Mouse (Mus musculus) monocyte, adult 2 months (primary cell): ENCODE measurements around the gene Naaladl2.
"Not testable (repeated sequence)": the region's sequence is repeated elsewhere in the genome, so short reads cannot be mapped to it uniquely, and the experiment has no call there.

Source experiments
- DNase-seq, 2 experiments: peaks; one replicate each; pipeline ENCODE4 v3.0.0; 2022; ENCODE audit warnings: low spot score in 2 of 2, low read depth in 1 of 2

The Naaladl2 gene

GRCm38 (mm10) chr3:25143555-25144311 is at the start of gene Naaladl2:
Gene Naaladl2 (minus strand): TSS chr3:25144261.
- no peak for DNase-seq

- no peak for DNase-seq
Observed at GRCm38 (mm10) chr3:25151721-25152120, 7.7 kb upstream of the Naaladl2 start.

DNA sequence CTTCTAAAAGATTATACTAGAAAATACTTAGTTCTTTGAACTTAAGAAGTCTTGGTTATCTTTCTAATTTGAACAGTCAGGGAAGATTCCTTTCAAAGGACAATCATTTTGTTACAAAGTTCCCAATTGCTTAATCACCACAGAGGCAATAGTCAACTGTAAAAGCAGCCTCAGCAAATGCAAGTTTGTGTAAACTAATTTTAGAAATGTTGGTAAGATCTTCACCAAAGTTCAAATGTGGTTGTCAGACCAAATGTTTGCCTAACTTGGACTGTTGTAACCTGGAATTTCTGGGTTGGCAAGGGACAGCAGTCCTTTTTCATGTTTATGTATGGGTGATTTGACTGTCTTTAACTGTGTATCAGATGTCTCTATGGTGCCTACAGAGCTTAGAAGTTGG is 3.2 kb upstream of the Naaladl2 start:
- no peak for DNase-seq

GRCm38 (mm10) chr3:25144961-25145697 is 1.1 kb upstream of the Naaladl2 start:
- no peak for DNase-seq

DNA sequence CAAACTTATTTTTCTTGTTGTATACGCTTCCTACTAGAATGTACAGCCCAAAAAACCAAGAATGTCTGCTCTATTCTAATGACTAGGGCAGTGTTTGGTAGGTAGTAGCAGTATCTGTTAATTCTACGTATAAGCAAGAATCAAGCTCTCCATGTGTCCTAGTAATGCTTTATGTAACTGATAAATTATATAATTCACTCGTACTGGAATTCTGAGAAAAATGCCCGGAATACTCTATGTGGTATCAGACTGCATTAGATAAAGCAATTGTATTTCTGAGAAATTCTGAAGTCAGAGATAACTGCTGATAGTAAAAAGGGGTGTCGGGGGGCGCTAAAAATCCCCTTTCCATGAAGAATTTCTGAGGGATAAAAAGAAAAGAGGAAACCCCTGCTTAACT is 950 bp downstream of the Naaladl2 start:
- no peak for DNase-seq

- DNase-seq = no peak
Observed at GRCm38 (mm10) chr3:25131848-25132247, 12.2 kb downstream of the Naaladl2 start.

- no peak for DNase-seq
Observed at GRCm38 (mm10) chr3:25127864-25128263, 16.2 kb downstream of the Naaladl2 start.

DNA sequence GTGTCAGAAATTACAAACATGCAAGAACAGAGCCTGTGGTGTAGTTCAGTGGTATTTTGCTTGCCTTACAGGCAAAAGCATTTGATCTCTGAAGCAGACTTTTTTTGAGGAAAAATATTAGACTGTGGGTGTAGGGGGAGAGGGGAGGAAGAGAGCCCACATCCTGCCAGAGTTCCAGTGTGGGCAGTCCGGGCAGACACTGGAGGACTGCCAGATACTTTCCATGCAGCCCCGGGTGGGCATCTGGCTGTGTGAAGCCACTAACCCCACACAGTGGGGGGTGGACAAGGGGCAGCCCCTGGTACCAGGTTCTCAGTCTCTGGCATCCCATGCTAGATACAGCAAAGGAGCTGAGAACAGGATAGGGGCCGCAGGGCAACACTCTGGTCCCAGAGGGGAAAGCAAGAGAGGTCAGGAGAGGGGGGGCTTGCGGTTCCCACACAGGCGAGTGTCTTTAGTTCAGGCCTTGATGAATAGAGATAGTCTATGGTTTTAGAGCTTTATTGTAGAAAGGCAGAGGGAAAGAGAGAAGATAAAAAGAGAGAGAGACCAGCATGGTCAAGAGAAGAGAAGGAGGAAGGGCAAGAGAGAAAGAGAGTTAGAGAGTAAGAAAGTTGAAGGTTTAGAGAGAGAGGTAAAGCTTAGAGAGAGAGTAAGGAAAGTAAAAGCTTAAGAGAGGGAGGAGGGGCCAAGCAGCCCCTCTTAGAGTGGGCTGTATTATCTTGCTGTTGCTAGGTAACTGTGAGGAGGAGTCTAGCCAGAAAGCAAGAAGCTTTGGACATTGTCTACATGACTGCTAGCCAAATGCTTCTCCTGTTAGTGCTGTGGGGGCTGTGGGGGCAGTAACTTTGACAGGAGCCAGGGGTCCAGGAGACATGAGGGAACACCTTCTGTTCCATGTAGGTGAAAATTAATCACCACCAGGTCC is 18.9 kb downstream of the Naaladl2 start:
- no peak for DNase-seq

GRCm38 (mm10) chr3:25113107-25113506 is 31.0 kb downstream of the Naaladl2 start:
- no peak for DNase-seq

GRCm38 (mm10) chr3:25108997-25109396 is 35.1 kb downstream of the Naaladl2 start:
- no peak for DNase-seq

GRCm38 (mm10) chr3:25092986-25093385 is 51.1 kb downstream of the Naaladl2 start:
- DNase-seq = no peak

GRCm38 (mm10) chr3:25075785-25076184 is 68.3 kb downstream of the Naaladl2 start:
- no peak for DNase-seq

DNA sequence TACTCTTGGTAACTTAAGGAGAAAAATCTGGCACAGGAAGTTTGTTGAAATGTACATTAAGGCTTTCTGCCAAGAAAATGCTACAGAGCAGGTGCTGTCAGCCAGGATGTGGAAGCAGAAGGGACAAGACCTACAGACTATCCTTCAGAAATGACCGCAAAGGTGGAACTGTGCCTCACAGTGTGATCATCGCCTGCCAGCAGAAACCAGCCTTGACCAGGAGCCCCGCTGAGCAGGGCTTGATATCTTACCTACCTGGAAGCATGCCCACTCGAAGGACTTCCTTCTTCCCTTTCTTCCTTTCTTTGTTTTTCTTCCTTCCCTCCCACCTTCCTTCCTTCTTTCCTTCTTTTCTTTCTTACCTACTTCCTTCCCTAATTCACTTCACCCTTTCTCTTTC is 69.8 kb downstream of the Naaladl2 start:
- no peak for DNase-seq

- DNase-seq = no peak
Observed at GRCm38 (mm10) chr3:25073821-25074220, 70.2 kb downstream of the Naaladl2 start.

- DNase-seq = no peak
Observed at GRCm38 (mm10) chr3:25063217-25063616, 80.8 kb downstream of the Naaladl2 start.

GRCm38 (mm10) chr3:25052975-25053374 is 91.1 kb downstream of the Naaladl2 start:
- no peak for DNase-seq

- no peak for DNase-seq
Observed at GRCm38 (mm10) chr3:25019972-25020371, 124.1 kb downstream of the Naaladl2 start.

GRCm38 (mm10) chr3:25010751-25011150 is 133.3 kb downstream of the Naaladl2 start:
- DNase-seq = no peak

GRCm38 (mm10) chr3:25006802-25007201 is 137.3 kb downstream of the Naaladl2 start:
- DNase-seq = not testable (repeated sequence)

- no peak for DNase-seq
Observed at GRCm38 (mm10) chr3:24992577-24992976, 151.5 kb downstream of the Naaladl2 start.

- DNase-seq = no peak
Observed at GRCm38 (mm10) chr3:24992078-24992477, 152.0 kb downstream of the Naaladl2 start.
